Mouse (Mus musculus) ZHBTc4 (cell line): ENCODE results near the gene Tomm40.

Experiments used
- DNase-seq: peaks from one replicate; pipeline ENCODE4 v3.0.0-alpha.2; 2011; ENCODE audit warnings: low read depth, low spot score

Gene Tomm40

GRCm38 (mm10) chr7:19745971-19746370, 30.7 kb upstream of the Tomm40 start:
- DNase-seq = no peak

GRCm38 (mm10) chr7:19744590-19745385, 29.6 kb upstream of the Tomm40 start:
- no peak for DNase-seq

- DNase-seq = no peak
Observed at GRCm38 (mm10) chr7:19743791-19744190, 28.6 kb upstream of the Tomm40 start.

GRCm38 (mm10) chr7:19742468-19742867, 27.2 kb upstream of the Tomm40 start:
- peak; percentile 64 for DNase-seq

GRCm38 (mm10) chr7:19741329-19742031, 26.2 kb upstream of the Tomm40 start:
- peak; percentile 95 for DNase-seq

GRCm38 (mm10) chr7:19740269-19740668, 25.0 kb upstream of the Tomm40 start:
- peak; percentile 86 for DNase-seq

GRCm38 (mm10) chr7:19738771-19739170, 23.5 kb upstream of the Tomm40 start:
- DNase-seq = peak; percentile 56

- DNase-seq = no peak
Observed at GRCm38 (mm10) chr7:19736389-19737057, 21.3 kb upstream of the Tomm40 start.

- no peak for DNase-seq
Observed at GRCm38 (mm10) chr7:19734178-19734666, 19.0 kb upstream of the Tomm40 start.

- no peak for DNase-seq
Observed at GRCm38 (mm10) chr7:19726541-19726940, 11.3 kb upstream of the Tomm40 start.

- no peak for DNase-seq
Observed at GRCm38 (mm10) chr7:19724167-19724566, 8.9 kb upstream of the Tomm40 start.

GRCm38 (mm10) chr7:19722754-19723195, 7.5 kb upstream of the Tomm40 start:
- no peak for DNase-seq

- no peak for DNase-seq
Observed at GRCm38 (mm10) chr7:19719200-19719599, 4.0 kb upstream of the Tomm40 start.

GRCm38 (mm10) chr7:19718297-19718952, 3.2 kb upstream of the Tomm40 start:
- DNase-seq = no peak

- DNase-seq = no peak
Observed at GRCm38 (mm10) chr7:19717346-19717745, 2.1 kb upstream of the Tomm40 start.

- DNase-seq = no peak
Observed at GRCm38 (mm10) chr7:19716822-19717221, 1.6 kb upstream of the Tomm40 start.

GRCm38 (mm10) chr7:19716055-19716682, 931 bp upstream of the Tomm40 start:
- no peak for DNase-seq

- DNase-seq = no peak
Observed at GRCm38 (mm10) chr7:19714836-19715235, 402 bp downstream of the Tomm40 start.

- no peak for DNase-seq
Observed at GRCm38 (mm10) chr7:19713598-19713997, 1.6 kb downstream of the Tomm40 start.

GRCm38 (mm10) chr7:19713196-19713595, 2.0 kb downstream of the Tomm40 start:
- DNase-seq = peak; percentile 82

GRCm38 (mm10) chr7:19712414-19712813, 2.8 kb downstream of the Tomm40 start:
- peak; percentile 80 for DNase-seq
